In the genomic region with DNA sequence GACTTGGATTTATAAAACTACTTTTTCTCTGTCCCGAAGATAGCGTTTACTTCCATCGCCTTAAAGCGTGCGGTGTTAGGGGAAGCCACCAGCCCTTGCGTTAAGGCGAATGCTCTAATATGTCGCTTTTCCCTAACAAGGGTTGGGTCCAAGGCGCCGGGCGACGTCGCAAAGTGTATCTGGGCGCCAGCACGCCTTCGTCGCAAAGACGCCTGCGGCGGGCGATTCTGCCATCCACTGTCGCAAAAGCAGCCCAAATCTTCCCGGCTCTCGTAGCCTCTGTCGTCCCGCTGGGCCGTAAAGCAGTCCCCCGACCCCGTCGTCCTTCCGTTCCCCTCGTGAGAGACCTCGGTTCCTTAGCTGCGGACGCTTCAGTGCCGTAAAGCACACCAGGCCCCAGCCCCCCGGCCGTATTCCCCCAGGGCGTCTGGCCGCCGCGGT, we compare ENCODE assay signal across 8 mouse cellular contexts. TPM values are rescaled to one million over a fixed set of nuclear protein-coding genes. Genes with fewer than 3 reads are reported as not detected.
DNase-seq lines count a peak whose midpoint lies in the region; ATAC-seq and TF ChIP-seq lines count a peak whose summit lies in the region.

No protein-coding gene starts in this region.

- H3K4me3 ChIP-seq in CH12.LX (replicated peaks in 1 of 3; ENCODE audit: low read depth in 2 of 3, low read length in 2 of 3, poor library complexity in 1 of 3): peak overlapping the region; percentile 67 to 82 (median 70)
- peak overlapping the region; percentile 99 for H3K4me3 ChIP-seq in forebrain, embryonic 10.5 days
- H3K4me3 ChIP-seq in heart, embryonic 14.5 days (ENCODE audit: control insufficient read depth in 1 of 2, insufficient read depth in 1 of 2, low read depth in 1 of 2, low read length in 2 of 2): peak overlapping the region; percentile 71 to 85
- peak overlapping the region; percentile 93 for H3K4me3 ChIP-seq in liver, embryonic 13.5 days (replicated peaks)
- peak overlapping the region; percentile 79 for H3K4me3 ChIP-seq in stomach, embryonic 14.5 days (ENCODE audit: low read depth, low read length)

- no peak for TF ChIP-seq EP300 in CH12.LX (IDR thresholded peaks at IDR 0.05; ENCODE audit: low read length)

- no peak for TF ChIP-seq RAD21 in CH12.LX (IDR thresholded peaks at IDR 0.05; ENCODE audit: low read depth, low read length)

- no peaks in the 10 kb centered on the region for H3K9me3 ChIP-seq in CH12.LX (replicated peaks; ENCODE audit: low read length)
- H3K9me3 ChIP-seq in forebrain, embryonic 10.5 days: no peaks in the 10 kb centered on the region
- no peaks in the 10 kb centered on the region for H3K9me3 ChIP-seq in heart, embryonic 14.5 days (ENCODE audit: control insufficient read depth, low read length)
- H3K9me3 ChIP-seq in liver, embryonic 13.5 days (replicated peaks): no peaks in the 10 kb centered on the region
- H3K9me3 ChIP-seq in stomach, embryonic 14.5 days (ENCODE audit: control insufficient read depth, low read depth, low read length): no peaks in the 10 kb centered on the region

- in situ Hi-C loops in CH12.LX (cut with MboI; ENCODE audit: low pct_ligation_motif_present, low pct_unique_long_range_greater_than_20kb, low sequenced_read_pairs): no loop called here

- H3K4me1 ChIP-seq in CH12.LX (ENCODE audit: control insufficient read depth in 1 of 2, insufficient read depth in 2 of 2): peaks cover 7 to 29% of the 10 kb centered on the region in 2 experiments
- H3K4me1 ChIP-seq in forebrain, embryonic 10.5 days: peaks cover 47% of the 10 kb centered on the region
- H3K4me1 ChIP-seq in heart, embryonic 14.5 days (ENCODE audit: control insufficient read depth in 2 of 2, insufficient read depth in 2 of 2, low read length in 2 of 2): peaks cover 14 to 27% of the 10 kb centered on the region in 2 experiments
- peaks cover 44% of the 10 kb centered on the region for H3K4me1 ChIP-seq in liver, embryonic 13.5 days (replicated peaks)
- peaks cover 12% of the 10 kb centered on the region for H3K4me1 ChIP-seq in stomach, embryonic 14.5 days (ENCODE audit: control insufficient read depth, insufficient read depth, low read length)

- no peaks in the 10 kb centered on the region for H3K27me3 ChIP-seq in CH12.LX (replicated peaks)
- peaks cover 8% of the 10 kb centered on the region; the same call in 1 of the 2 replicates for H3K27me3 ChIP-seq in forebrain, embryonic 10.5 days (ENCODE audit: poor library complexity, severe bottlenecking)
- no peaks in the 10 kb centered on the region for H3K27me3 ChIP-seq in heart, embryonic 14.5 days (ENCODE audit: control insufficient read depth, insufficient read depth, low read length)
- no peaks in the 10 kb centered on the region; the same call in 1 of the 2 replicates for H3K27me3 ChIP-seq in liver, embryonic 13.5 days
- no peaks in the 10 kb centered on the region for H3K27me3 ChIP-seq in stomach, embryonic 14.5 days (ENCODE audit: control insufficient read depth, insufficient read depth, low read length)

- peaks cover 29 to 32% of the 10 kb centered on the region in 2 experiments for H3K36me3 ChIP-seq in CH12.LX (replicated peaks in 1 of 2; ENCODE audit: control insufficient read depth in 1 of 2, insufficient read depth in 1 of 2, low read length in 1 of 2)
- peaks cover 40% of the 10 kb centered on the region for H3K36me3 ChIP-seq in forebrain, embryonic 10.5 days (replicated peaks)
- peaks cover 35% of the 10 kb centered on the region for H3K36me3 ChIP-seq in heart, embryonic 14.5 days (ENCODE audit: control insufficient read depth, insufficient read depth, low read length)
- H3K36me3 ChIP-seq in liver, embryonic 13.5 days: peaks cover 36% of the 10 kb centered on the region
- H3K36me3 ChIP-seq in stomach, embryonic 14.5 days (ENCODE audit: control insufficient read depth, insufficient read depth, low read length): peaks cover 22% of the 10 kb centered on the region

- H3K79me2 ChIP-seq in CH12.LX (replicated peaks; ENCODE audit: control insufficient read depth, extremely low read depth, insufficient read depth, poor library complexity, severe bottlenecking): peaks cover 10% of the 10 kb centered on the region

- TF ChIP-seq CTCF in CH12.LX (conservative IDR thresholded peaks at IDR 0.05 in 1 of 2, IDR thresholded peaks at IDR 0.05 in 1 of 2; ENCODE audit: low read depth in 2 of 2, low read length in 2 of 2): no peak

- TF ChIP-seq POLR2A in CH12.LX (IDR thresholded peaks at IDR 0.05; ENCODE audit: low read depth, low read length): peak; percentile 60

- peak; percentile 74 for ATAC-seq in heart, embryonic 14.5 days (ENCODE audit: insufficient number of reproducible peaks, insufficient read depth, low FRiP score, low read depth)
- ATAC-seq in liver, embryonic 13.5 days (ENCODE audit: low read depth): peak; percentile 62
- ATAC-seq in stomach, embryonic 14.5 days (ENCODE audit: insufficient number of reproducible peaks, insufficient read depth, low FRiP score, low read depth): peak; percentile 76

- peak overlapping the region; percentile 75 for H3K27ac ChIP-seq in CH12.LX (ENCODE audit: insufficient read depth, low read depth)
- H3K27ac ChIP-seq in forebrain, embryonic 10.5 days: peak overlapping the region; percentile 99
- peak overlapping the region; percentile 94 to 99 for H3K27ac ChIP-seq in heart, embryonic 14.5 days (replicated peaks in 1 of 2; ENCODE audit: control insufficient read depth in 1 of 2, insufficient read depth in 1 of 2, low read depth in 2 of 2, low read length in 2 of 2)
- peak overlapping the region; percentile 98 for H3K27ac ChIP-seq in liver, embryonic 13.5 days
- H3K27ac ChIP-seq in stomach, embryonic 14.5 days (ENCODE audit: low read length): peak overlapping the region; percentile 97

- H3K4me2 ChIP-seq in CH12.LX (ENCODE audit: insufficient read depth, low read depth, poor library complexity, severe bottlenecking): peak overlapping the region; percentile 29
- peak overlapping the region; percentile 99 for H3K4me2 ChIP-seq in heart, embryonic 14.5 days (ENCODE audit: low read length)
- peak overlapping the region; percentile 87 for H3K4me2 ChIP-seq in liver, embryonic 13.5 days
- peak overlapping the region; percentile 97 for H3K4me2 ChIP-seq in stomach, embryonic 14.5 days (replicated peaks; ENCODE audit: low read depth, low read length)

- DNase-seq in CH12.LX (ENCODE audit: extremely low read depth): peak; percentile 99
- DNase-seq in c-Kit-positive CD71-negative TER-119-negative erythroid progenitor cells, embryonic 14.5 days (ENCODE audit: low read depth): peak; percentile 94
- peak; percentile 97 for DNase-seq in forebrain, embryonic 10.5 days (ENCODE audit: extremely low spot score, low spot score)
- peak; percentile 97 for DNase-seq in kidney, postnatal 14 days
- DNase-seq in liver, embryonic 13.5 days: peak; percentile 92
- peak; percentile 86 to 89 for DNase-seq in natural killer cell, adult 2 months (ENCODE audit: low spot score in 2 of 2)

- under 1% methylated on average over 42 of the region's 42 CpGs for WGBS in forebrain, embryonic 10.5 days
- under 1% methylated on average over 42 of the region's 42 CpGs for WGBS in heart, embryonic 14.5 days
- WGBS in liver, embryonic 13.5 days (ENCODE audit: insufficient replicate concordance): under 1% methylated on average over 42 of the region's 42 CpGs
- WGBS in stomach, embryonic 14.5 days: under 1% methylated on average over 42 of the region's 42 CpGs

- dilution Hi-C loops in CH12.LX (cut with MboI; ENCODE audit: extremely low pct_ligation_motif_present, extremely low pct_unique_long_range_greater_than_20kb, low sequenced_read_pairs): no loop called here

- peak overlapping the region; percentile 81 for H3K9ac ChIP-seq in CH12.LX (ENCODE audit: insufficient read depth, low read depth)
- H3K9ac ChIP-seq in heart, embryonic 14.5 days (ENCODE audit: low read length): peak overlapping the region; percentile 94
- peak overlapping the region; percentile 94 for H3K9ac ChIP-seq in liver, embryonic 13.5 days
- H3K9ac ChIP-seq in stomach, embryonic 14.5 days (replicated peaks; ENCODE audit: low read depth, low read length): peak overlapping the region; percentile 93

RNA-seq across cellular contexts. Expression of gene Neurl4, which starts 0.6 kb away (rescaled TPM):
- 51.0 and 56.1 TPM in 2 replicates for total RNA-seq in CH12.LX (2012; rRNA removed)
- 21.4 and 22.9 TPM in 2 replicates for total RNA-seq in CH12.LX (2014; rRNA removed)
- 40.1 and 46.2 TPM in 2 replicates for polyA plus RNA-seq in CH12.LX (2012; ENCODE audit: insufficient read length, low read depth)
- polyA plus RNA-seq in forebrain, embryonic 10.5 days (2016; fragmentation: Nextera tagmentation; extraction: Ambion mirVana): 14.3 and 14.8 TPM in 2 replicates
- 7.5 and 11.1 TPM in 2 replicates for polyA plus RNA-seq in heart, embryonic 14.5 days (2014; fragmentation: Nextera tagmentation; extraction: Ambion mirVana)
- 2.3 and 2.8 TPM in 2 replicates for polyA plus RNA-seq in liver, embryonic 13.5 days (2015; fragmentation: Nextera tagmentation; extraction: Ambion mirVana)
- 12.6 and 12.7 TPM in 2 replicates for polyA plus RNA-seq in stomach, embryonic 14.5 days (2014; fragmentation: Nextera tagmentation; extraction: Ambion mirVana)

RNA-seq across cellular contexts. Expression of gene 2810408A11Rik, which starts 0.6 kb away (rescaled TPM):
- total RNA-seq in CH12.LX (2012; rRNA removed) (0.34 and 0.59 TPM in 2 replicates), CH12.LX (2014; rRNA removed) (0.35 and 0.86 TPM in 2 replicates)
- 0.33 and 0.41 TPM in 2 replicates for polyA plus RNA-seq in CH12.LX (2012; ENCODE audit: insufficient read length, low read depth)
- polyA plus RNA-seq in forebrain, embryonic 10.5 days (2016; fragmentation: Nextera tagmentation; extraction: Ambion mirVana): 11.9 and 12.2 TPM in 2 replicates
- polyA plus RNA-seq in heart, embryonic 14.5 days (2014; fragmentation: Nextera tagmentation; extraction: Ambion mirVana): 4.5 and 5.1 TPM in 2 replicates
- 0.89 and 1.0 TPM in 2 replicates for polyA plus RNA-seq in liver, embryonic 13.5 days (2015; fragmentation: Nextera tagmentation; extraction: Ambion mirVana)
- polyA plus RNA-seq in stomach, embryonic 14.5 days (2014; fragmentation: Nextera tagmentation; extraction: Ambion mirVana): 8.5 and 10.4 TPM in 2 replicates

RNA-seq across cellular contexts. Expression of gene Acap1, which starts 6.1 kb away (rescaled TPM):
- total RNA-seq in CH12.LX (2012; rRNA removed) (38.9 and 39.6 TPM in 2 replicates), CH12.LX (2014; rRNA removed) (58.2 and 66.2 TPM in 2 replicates)
- 66.7 and 70.9 TPM in 2 replicates for polyA plus RNA-seq in CH12.LX (2012; ENCODE audit: insufficient read length, low read depth)
- polyA plus RNA-seq in forebrain, embryonic 10.5 days (2016; fragmentation: Nextera tagmentation; extraction: Ambion mirVana): 0.84 and 1.3 TPM in 2 replicates
- 3.6 and 3.8 TPM in 2 replicates for polyA plus RNA-seq in heart, embryonic 14.5 days (2014; fragmentation: Nextera tagmentation; extraction: Ambion mirVana)
- 4.4 and 4.9 TPM in 2 replicates for polyA plus RNA-seq in liver, embryonic 13.5 days (2015; fragmentation: Nextera tagmentation; extraction: Ambion mirVana)
- 3.5 and 4.0 TPM in 2 replicates for polyA plus RNA-seq in stomach, embryonic 14.5 days (2014; fragmentation: Nextera tagmentation; extraction: Ambion mirVana)

RNA-seq across cellular contexts. Expression of gene Gps2, which starts 12.3 kb away (rescaled TPM):
- total RNA-seq in CH12.LX (2012; rRNA removed) (29.4 and 35.9 TPM in 2 replicates), CH12.LX (2014; rRNA removed) (25.0 and 27.4 TPM in 2 replicates)
- 69.2 and 73.6 TPM in 2 replicates for polyA plus RNA-seq in CH12.LX (2012; ENCODE audit: insufficient read length, low read depth)
- 92.4 and 97.3 TPM in 2 replicates for polyA plus RNA-seq in forebrain, embryonic 10.5 days (2016; fragmentation: Nextera tagmentation; extraction: Ambion mirVana)
- 45.2 and 46.8 TPM in 2 replicates for polyA plus RNA-seq in heart, embryonic 14.5 days (2014; fragmentation: Nextera tagmentation; extraction: Ambion mirVana)
- 107 and 116 TPM in 2 replicates for polyA plus RNA-seq in liver, embryonic 13.5 days (2015; fragmentation: Nextera tagmentation; extraction: Ambion mirVana)
- polyA plus RNA-seq in stomach, embryonic 14.5 days (2014; fragmentation: Nextera tagmentation; extraction: Ambion mirVana): 71.3 and 80.0 TPM in 2 replicates

RNA-seq across cellular contexts. Expression of gene Kctd11, which starts 20.2 kb away (rescaled TPM):
- 3.3 and 3.9 TPM in 2 replicates for total RNA-seq in CH12.LX (2012; rRNA removed)
- 1.3 and 1.8 TPM in 2 replicates for total RNA-seq in CH12.LX (2014; rRNA removed)
- polyA plus RNA-seq in CH12.LX (2012; ENCODE audit: insufficient read length, low read depth): 1.5 and 2.1 TPM in 2 replicates
- 4.8 and 6.7 TPM in 2 replicates for polyA plus RNA-seq in forebrain, embryonic 10.5 days (2016; fragmentation: Nextera tagmentation; extraction: Ambion mirVana)
- 2.6 and 2.8 TPM in 2 replicates for polyA plus RNA-seq in heart, embryonic 14.5 days (2014; fragmentation: Nextera tagmentation; extraction: Ambion mirVana)
- polyA plus RNA-seq in liver, embryonic 13.5 days (2015; fragmentation: Nextera tagmentation; extraction: Ambion mirVana): 0.89 and 1.3 TPM in 2 replicates
- polyA plus RNA-seq in stomach, embryonic 14.5 days (2014; fragmentation: Nextera tagmentation; extraction: Ambion mirVana): 5.0 and 5.3 TPM in 2 replicates

Comparison
In these comparisons a context has a peak if more than half of its experiments do, and no peak if none do; other contexts are left out.
1. Peak in every context shown above with its lines: DNase-seq, ATAC-seq, H3K4me3 ChIP-seq and H3K27ac ChIP-seq.
2. H3K4me2 ChIP-seq: peak in every context shown above with its lines; median percentile 99 in heart, embryonic 14.5 days; 97 in stomach, embryonic 14.5 days; 87 in liver, embryonic 13.5 days; 29 in CH12.LX.
3. RNA of gene Acap1, which starts 6.1 kb away (polyA plus RNA-seq): 66.7 to 70.9 TPM in CH12.LX; 4.4 to 4.9 TPM in liver, embryonic 13.5 days, 3.6 to 3.8 TPM in heart, embryonic 14.5 days, 3.5 to 4.0 TPM in stomach, embryonic 14.5 days and 0.84 to 1.3 TPM in forebrain, embryonic 10.5 days; every median in the first group is over 10 times any median in the second.